Mouse (Mus musculus): ENCODE data around the gene Enc1.

The Enc1 gene

GRCm38 (mm10) chr13:97292026-97292425, 51.1 kb downstream of the Enc1 start:
- no peak for DNase-seq (ENCODE audit: low spot score)

GRCm38 (mm10) chr13:97292451-97293245, 51.7 kb downstream of the Enc1 start:
- no peak for DNase-seq (ENCODE audit: low spot score)

GRCm38 (mm10) chr13:97295101-97295852, 54.4 kb downstream of the Enc1 start:
- peak; percentile 42 for DNase-seq (ENCODE audit: low spot score)

- no peak for DNase-seq (ENCODE audit: low spot score)
These were observed 54.9 kb downstream of the Enc1 start for GRCm38 (mm10) chr13:97295853-97296219.

GRCm38 (mm10) chr13:97296281-97296680, 55.4 kb downstream of the Enc1 start:
- DNase-seq (ENCODE audit: low spot score): no peak

GRCm38 (mm10) chr13:97296757-97297156, 55.9 kb downstream of the Enc1 start:
- no peak for DNase-seq (ENCODE audit: low spot score)

- DNase-seq (ENCODE audit: low spot score): no peak
These were observed 56.6 kb downstream of the Enc1 start for GRCm38 (mm10) chr13:97297418-97298050.

- DNase-seq (ENCODE audit: low spot score): no peak
These were observed 58.0 kb downstream of the Enc1 start for GRCm38 (mm10) chr13:97298896-97299295.

- DNase-seq (ENCODE audit: low spot score): no peak
These were observed 59.3 kb downstream of the Enc1 start for GRCm38 (mm10) chr13:97299877-97300873.
